Mouse (Mus musculus) liver, adult 2 months (tissue): Measurements from ENCODE around the gene Ago1. TPM values are rescaled to one million over a fixed set of nuclear protein-coding genes. Genes with fewer than 3 reads are reported as not detected.

ENCODE experiments used
- DNase-seq: peaks from one replicate; pipeline ENCODE4 v3.0.0-alpha.2; 2011; ENCODE audit warnings: low read depth, low spot score; ENCODE audit errors: extremely low read depth
- H3K27ac ChIP-seq: fragments of 200-500 bp; replicated peaks from 2 replicates; pipeline ENCODE4 v1.5.1; 2012; ENCODE audit warnings: low read depth, mild to moderate bottlenecking, control low read depth, inconsistent platforms, low read length; ENCODE audit not compliant: insufficient read depth
- H3K27me3 ChIP-seq: fragments of 200-500 bp; 2 replicates; pipeline ENCODE4 v1.6.1; 2012; ENCODE audit warnings: mild to moderate bottlenecking, moderate library complexity, low read length, inconsistent platforms; ENCODE audit not compliant: control insufficient read depth, insufficient read depth
- H3K36me3 ChIP-seq: fragments of 200-500 bp; 2 replicates; pipeline ENCODE4 v1.6.1; 2012; ENCODE audit warnings: low read length, inconsistent platforms; ENCODE audit not compliant: control insufficient read depth, insufficient read depth
- H3K4me1 ChIP-seq: fragments of 200-500 bp; 2 replicates; pipeline ENCODE4 v1.6.1; 2011; ENCODE audit warnings: low read length; ENCODE audit not compliant: control insufficient read depth, insufficient read depth
- H3K4me3 ChIP-seq: fragments of 200-500 bp; 2 replicates; pipeline ENCODE4 v1.5.1; 2011; ENCODE audit warnings: low read depth, mild to moderate bottlenecking, control low read depth, low read length, moderate library complexity; ENCODE audit not compliant: insufficient read depth
- H3K79me2 ChIP-seq: fragments of 200-500 bp; 2 replicates; pipeline ENCODE4 v1.6.1; 2012; ENCODE audit warnings: inconsistent platforms, mild to moderate bottlenecking, low read length, moderate library complexity; ENCODE audit not compliant: control insufficient read depth, insufficient read depth
- H3K9ac ChIP-seq: fragments of 200-500 bp; 2 replicates; pipeline ENCODE4 v1.6.1; 2012; ENCODE audit warnings: low read depth, mild to moderate bottlenecking, control low read depth, inconsistent platforms, low read length
- CTCF ChIP-seq: fragments of 200-500 bp; IDR thresholded peaks from 2 replicates; pipeline ENCODE4 v1.5.1; 2011; ENCODE audit warnings: low read depth, low read length, control low read depth
- POLR2A ChIP-seq: fragments of 200-500 bp; IDR thresholded peaks from 2 replicates; pipeline ENCODE4 v1.6.1; 2011; ENCODE audit warnings: low read length, control low read depth; ENCODE audit not compliant: insufficient read depth; ENCODE audit errors: extremely low read depth
- WGBS: fragments of 180-500 bp; shearing (Covaris S2); methylation state at CpG from one replicate; pipeline ENCODE4 v1.1.7; 2018; 5-methylcytosine and 5-hydroxymethylcytosine counted together
- polyA plus RNA-seq: library from polyadenylated mRNA; depleted of rRNA; stranded (reverse); fragments of >200 nt; gene quantifications from 2 replicates; pipeline ENCODE4 v1.2.3, GENCODE M21; 2012
- total RNA-seq: library from RNA; depleted of rRNA; stranded (reverse); fragments of >200 nt; gene quantifications from 2 replicates; pipeline ENCODE4 v1.2.3, GENCODE M21; 2014

Gene Ago1
- total and polyA plus RNA-seq, 2 experiments: 6.5 to 9.7 TPM

- no peaks in the 10 kb centered on the region for H3K27me3 ChIP-seq
- H3K4me1 ChIP-seq: 0 out of 2 replicates have a peak, but pooled peaks cover 2% of the 10 kb centered on the region
- 39% methylated on average over 4 of the region's 4 CpGs for WGBS
- no peak overlapping the region for H3K27ac ChIP-seq
- no peak for TF ChIP-seq POLR2A
- no peak for TF ChIP-seq CTCF
- no peak overlapping the region for H3K9ac ChIP-seq
- DNase-seq: no peak
- no peak overlapping the region for H3K4me3 ChIP-seq
- H3K79me2 ChIP-seq: peaks cover 10% of the 10 kb centered on the region
- peaks cover 5% of the 10 kb centered on the region; the same call in 1 of the 2 replicates for H3K36me3 ChIP-seq
Observed at GRCm38 (mm10) chr4:126464189-126464891, 4.0 kb downstream of the Ago1 start.

DNA sequence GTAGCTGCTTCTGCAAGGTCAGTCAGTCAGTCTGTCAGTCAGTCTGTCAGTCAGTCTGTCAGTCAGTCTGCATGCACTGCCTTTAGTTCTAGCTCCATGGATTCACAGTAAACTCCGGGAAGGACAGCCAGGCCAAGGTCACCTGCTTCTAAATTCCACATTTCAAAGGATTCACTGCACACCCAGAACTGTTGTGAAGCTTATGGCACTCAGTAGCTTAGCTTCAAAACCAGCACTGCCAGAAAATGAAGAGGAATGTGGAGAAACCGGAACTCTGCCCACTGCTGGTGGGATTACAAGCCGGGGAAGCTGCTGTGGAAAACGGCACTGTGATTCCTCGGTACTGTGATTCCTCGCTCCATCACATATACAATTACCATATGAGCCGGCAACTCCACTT is 12.9 kb downstream of the Ago1 start:
- TF ChIP-seq POLR2A (no peak), CTCF (no peak)
- 90% methylated on average over 7 of the region's 7 CpGs for whole genome bisulfite sequencing
- H3K79me2 ChIP-seq: no peaks in the 10 kb centered on the region
- H3K9ac ChIP-seq: no peak overlapping the region
- no peak for DNase-seq
- H3K27ac ChIP-seq: no peak overlapping the region
- peaks cover 32% of the 10 kb centered on the region; the same call in 1 of the 2 replicates for H3K36me3 ChIP-seq
- no peak overlapping the region for H3K4me3 ChIP-seq
- H3K4me1 ChIP-seq: no peaks in the 10 kb centered on the region
- H3K27me3 ChIP-seq: no peaks in the 10 kb centered on the region

DNA sequence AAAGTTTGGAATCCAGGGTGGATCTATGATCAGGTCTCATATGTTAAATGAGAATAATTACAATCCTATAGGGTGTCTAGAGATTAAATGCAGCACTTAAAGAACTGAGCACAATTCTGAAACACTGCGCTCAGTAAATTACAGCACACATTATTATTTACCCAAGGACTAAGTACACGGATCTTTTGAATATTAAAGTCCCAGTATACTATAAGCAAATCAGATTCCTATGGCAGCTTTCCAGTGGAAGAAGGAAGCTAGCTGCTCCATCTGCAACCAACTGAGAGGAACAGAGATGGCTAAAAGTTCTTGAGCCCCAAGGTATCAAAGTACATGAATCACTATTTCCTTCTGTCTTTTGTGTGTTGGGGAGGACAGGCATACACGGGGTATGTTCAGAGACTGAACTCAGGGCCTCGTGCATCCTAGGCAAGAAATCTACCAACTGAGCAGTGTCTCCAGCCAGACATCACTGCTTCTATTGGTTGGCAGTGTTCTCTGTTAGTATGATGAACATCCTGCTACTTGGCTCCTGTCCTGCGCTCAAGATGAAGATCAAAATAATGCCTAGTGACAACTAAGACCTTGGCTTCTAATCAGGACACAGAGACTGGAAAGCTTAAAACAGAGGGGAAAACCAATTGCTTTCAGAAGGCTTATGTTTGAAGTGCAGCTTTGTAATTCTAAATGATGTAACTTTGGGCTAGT is 13.7 kb downstream of the Ago1 start:
- no peak overlapping the region for H3K27ac ChIP-seq
- DNase-seq: no peak
- TF ChIP-seq CTCF: no peak
- TF ChIP-seq POLR2A: no peak
- no peak overlapping the region for H3K9ac ChIP-seq
- H3K4me3 ChIP-seq: no peak overlapping the region
- H3K79me2 ChIP-seq: no peaks in the 10 kb centered on the region
- peaks cover 30% of the 10 kb centered on the region; the same call in 1 of the 2 replicates for H3K36me3 ChIP-seq
- no peaks in the 10 kb centered on the region for H3K4me1 ChIP-seq
- 92% methylated on average over 5 of the region's 5 CpGs for WGBS
- H3K27me3 ChIP-seq: no peaks in the 10 kb centered on the region

GRCm38 (mm10) chr4:126450268-126450667 is 18.1 kb downstream of the Ago1 start:
- no peaks in the 10 kb centered on the region for H3K27me3 ChIP-seq
- TF ChIP-seq POLR2A: no peak
- no peak for TF ChIP-seq CTCF
- no peaks in the 10 kb centered on the region for H3K79me2 ChIP-seq
- no peak overlapping the region for H3K9ac ChIP-seq
- no peak overlapping the region for H3K27ac ChIP-seq
- H3K36me3 ChIP-seq: peaks cover 30% of the 10 kb centered on the region
- H3K4me1 ChIP-seq: no peaks in the 10 kb centered on the region
- no peak overlapping the region for H3K4me3 ChIP-seq
- DNase-seq: no peak
- 100% methylated on average over 1 of the region's 1 CpGs for WGBS

- 87% methylated on average over 7 of the region's 7 CpGs for WGBS
- H3K27me3 ChIP-seq: no peaks in the 10 kb centered on the region
Observed at GRCm38 (mm10) chr4:126447126-126447525, 21.3 kb downstream of the Ago1 start.

GRCm38 (mm10) chr4:126444528-126444927 is 23.9 kb downstream of the Ago1 start:
- Histone ChIP-seq H3K4me1 (no peaks in the 10 kb centered on the region), H3K27me3 (no peaks in the 10 kb centered on the region), H3K4me3 (no peak overlapping the region), H3K9ac (no peak overlapping the region), H3K79me2 (no peaks in the 10 kb centered on the region), H3K36me3 (peaks cover 40% of the 10 kb centered on the region), H3K27ac (no peak overlapping the region)
- TF ChIP-seq CTCF: no peak
- no peak for TF ChIP-seq POLR2A
- 74% methylated on average over 3 of the region's 3 CpGs for WGBS
- no peak for DNase-seq

More at GRCm38 (mm10) chr4:126447126-126447525, 21.3 kb downstream of the Ago1 start:
- H3K9ac ChIP-seq: no peak overlapping the region
- no peak overlapping the region for H3K27ac ChIP-seq
- no peaks in the 10 kb centered on the region for H3K4me1 ChIP-seq
- no peak overlapping the region for H3K4me3 ChIP-seq
- H3K36me3 ChIP-seq: peaks cover 21% of the 10 kb centered on the region
- TF ChIP-seq CTCF (no peak), POLR2A (no peak)
- no peaks in the 10 kb centered on the region for H3K79me2 ChIP-seq
- DNase-seq: no peak
